Mouse (Mus musculus) layer of hippocampus, postnatal 25 days (tissue): ENCODE measurements around the gene Ell2. TPM values are rescaled to one million over a fixed set of nuclear protein-coding genes. Genes with fewer than 3 reads are reported as not detected.
"Not testable (repeated sequence)": the region's sequence is repeated elsewhere in the genome, so short reads cannot be mapped to it uniquely, and the experiment has no call there.

Source experiments
- DNase-seq, 2 experiments: peaks; one replicate each; pipeline ENCODE4 v3.0.0; 2022; ENCODE audit warnings: mixed read lengths in 2 of 2, low spot score in 1 of 2; ENCODE audit errors: extremely low spot score in 1 of 2
- total RNA-seq, 2 experiments: library from RNA; stranded (reverse); gene quantifications; 2 replicates each; pipeline ENCODE4 v1.2.3; 2021

The Ell2 gene
- 10 to 100 TPM; 29.6 to 32.0 TPM for total RNA-seq

GRCm38 (mm10) chr13:75706457-75706856, at the start of gene Ell2:
Gene Ell2 (plus strand): TSS chr13:75706757.
- no peak for DNase-seq

DNA sequence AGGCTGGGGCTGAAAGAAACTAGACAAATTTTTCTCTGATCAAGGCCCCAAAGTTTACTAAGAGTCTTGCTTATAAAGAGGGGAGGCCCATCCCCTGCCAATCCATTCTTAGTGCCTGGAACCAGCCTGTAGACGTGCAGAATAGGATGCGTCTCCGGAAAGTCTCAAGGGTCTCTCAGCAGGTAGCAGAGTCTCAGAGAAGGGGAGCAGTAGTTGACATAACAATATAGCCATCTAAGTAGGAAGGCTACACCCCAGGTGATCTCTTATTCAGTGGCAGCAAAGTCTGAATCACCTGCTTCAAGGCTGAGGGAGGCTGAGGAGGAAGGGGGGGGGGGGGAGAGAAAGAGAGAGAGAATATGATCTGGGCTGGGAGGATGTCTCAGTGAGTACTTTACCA, 21.1 kb upstream of the Ell2 start:
- no peak for DNase-seq

DNA sequence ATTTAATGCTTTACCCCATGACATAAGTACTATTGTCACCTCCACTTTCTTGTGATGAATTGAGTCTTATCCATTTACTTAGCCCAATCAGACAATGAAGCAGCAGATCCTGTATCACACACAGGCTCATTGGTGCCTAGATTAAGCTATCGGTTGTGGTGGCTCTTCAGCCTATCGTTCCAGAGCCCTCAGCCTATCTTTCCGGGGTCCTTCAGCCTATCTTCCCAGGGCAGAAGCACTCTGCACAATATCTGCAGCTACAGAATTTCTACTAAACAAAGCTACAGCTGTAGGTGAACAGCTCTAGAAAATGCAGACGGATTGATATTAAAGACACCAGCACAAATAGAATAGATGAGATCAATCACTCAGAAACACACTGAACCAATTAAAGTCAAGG, 19.6 kb upstream of the Ell2 start:
- DNase-seq, result no peak

DNA sequence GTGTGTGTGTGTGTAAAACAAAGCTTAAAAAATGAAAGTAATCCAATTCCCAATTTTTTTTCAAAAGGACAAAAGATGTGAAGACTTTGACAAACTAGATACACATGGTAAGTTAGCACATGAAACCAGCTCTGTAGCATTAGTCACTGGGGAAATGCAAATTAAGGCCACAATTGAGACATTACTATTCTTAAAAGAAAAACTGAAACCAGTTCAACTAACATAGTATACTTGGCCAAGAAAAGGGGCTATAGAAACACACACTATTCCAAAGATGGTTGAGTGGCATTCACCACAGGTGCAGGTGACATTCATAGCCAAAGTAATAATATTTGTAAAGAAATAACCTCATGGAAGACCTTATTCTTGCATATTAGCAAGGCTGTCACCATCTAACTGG, 14.9 kb upstream of the Ell2 start:
- no peak for DNase-seq

GRCm38 (mm10) chr13:75693081-75693480, 13.5 kb upstream of the Ell2 start:
- no peak for DNase-seq

GRCm38 (mm10) chr13:75702814-75703213, 3.7 kb upstream of the Ell2 start:
- no peak for DNase-seq

GRCm38 (mm10) chr13:75706882-75707816, 592 bp downstream of the Ell2 start:
- DNase-seq, result peak; percentile 72 to 76

- DNase-seq, result peak; percentile 34 to 38
Observed at GRCm38 (mm10) chr13:75707821-75708636, 1.5 kb downstream of the Ell2 start.

- no peak for DNase-seq
Observed at GRCm38 (mm10) chr13:75708637-75709002, 2.1 kb downstream of the Ell2 start.

DNA sequence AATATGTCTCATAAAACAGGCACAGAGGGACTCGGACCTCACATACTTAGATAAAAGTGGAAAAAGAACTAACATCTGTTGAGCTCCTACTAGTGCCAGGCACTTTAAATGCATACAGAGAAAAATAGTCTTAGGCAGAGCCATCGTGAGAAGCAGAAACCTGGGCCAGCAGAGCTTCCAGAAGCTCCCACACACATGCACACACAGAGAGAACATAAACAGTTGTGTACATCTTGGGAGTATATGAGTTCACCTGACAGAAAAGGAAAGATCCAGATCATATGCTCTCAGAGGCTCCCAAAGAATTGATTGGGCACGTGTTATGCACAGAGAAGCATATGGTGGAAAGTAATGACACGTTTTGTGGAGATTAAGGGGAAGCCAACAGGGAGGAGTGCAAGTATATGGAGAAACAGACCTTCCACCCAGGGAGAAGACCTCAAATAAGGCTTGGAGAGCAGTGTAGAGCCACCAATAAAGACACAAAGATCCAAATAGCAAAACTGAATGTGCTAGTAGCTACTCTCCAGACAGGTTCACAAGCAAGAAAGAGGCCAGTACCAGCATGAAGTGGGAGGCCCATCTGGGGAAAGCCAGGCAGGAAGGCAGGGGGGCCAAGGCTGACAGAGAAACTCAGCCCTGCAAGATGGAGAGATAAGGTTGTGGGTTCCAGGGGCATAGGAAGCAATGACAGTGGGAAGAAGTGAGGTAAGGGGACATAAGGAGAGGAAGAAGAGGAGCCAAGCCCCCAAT, 2.6 kb downstream of the Ell2 start:
- no peak for DNase-seq

- DNase-seq, result no peak
Observed at GRCm38 (mm10) chr13:75710152-75710551, 3.6 kb downstream of the Ell2 start.

DNA sequence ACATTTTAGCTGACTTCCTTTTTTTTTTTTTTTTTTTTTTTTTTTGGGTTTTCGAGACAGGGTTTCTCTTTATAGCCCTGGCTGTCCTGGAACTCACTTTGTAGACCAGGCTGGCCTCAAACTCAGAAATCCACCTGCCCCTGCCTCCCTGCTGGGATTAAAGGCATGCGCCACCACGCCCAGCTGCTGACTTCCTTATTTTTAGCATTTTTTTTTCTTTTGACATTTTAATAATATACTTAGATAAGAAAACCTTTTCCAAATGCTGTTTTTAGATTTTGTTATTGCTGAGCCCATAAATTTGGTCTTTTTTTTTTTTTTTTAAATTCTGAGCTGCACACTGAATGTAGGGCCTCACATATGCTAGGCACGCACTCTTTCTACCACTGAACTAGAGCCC, 5.0 kb downstream of the Ell2 start:
- DNase-seq, result not testable (repeated sequence)

- not testable (repeated sequence) for DNase-seq
Observed at GRCm38 (mm10) chr13:75712544-75712943, 6.0 kb downstream of the Ell2 start.

- DNase-seq, result no peak
Observed at GRCm38 (mm10) chr13:75714407-75714806, 7.8 kb downstream of the Ell2 start.

DNA sequence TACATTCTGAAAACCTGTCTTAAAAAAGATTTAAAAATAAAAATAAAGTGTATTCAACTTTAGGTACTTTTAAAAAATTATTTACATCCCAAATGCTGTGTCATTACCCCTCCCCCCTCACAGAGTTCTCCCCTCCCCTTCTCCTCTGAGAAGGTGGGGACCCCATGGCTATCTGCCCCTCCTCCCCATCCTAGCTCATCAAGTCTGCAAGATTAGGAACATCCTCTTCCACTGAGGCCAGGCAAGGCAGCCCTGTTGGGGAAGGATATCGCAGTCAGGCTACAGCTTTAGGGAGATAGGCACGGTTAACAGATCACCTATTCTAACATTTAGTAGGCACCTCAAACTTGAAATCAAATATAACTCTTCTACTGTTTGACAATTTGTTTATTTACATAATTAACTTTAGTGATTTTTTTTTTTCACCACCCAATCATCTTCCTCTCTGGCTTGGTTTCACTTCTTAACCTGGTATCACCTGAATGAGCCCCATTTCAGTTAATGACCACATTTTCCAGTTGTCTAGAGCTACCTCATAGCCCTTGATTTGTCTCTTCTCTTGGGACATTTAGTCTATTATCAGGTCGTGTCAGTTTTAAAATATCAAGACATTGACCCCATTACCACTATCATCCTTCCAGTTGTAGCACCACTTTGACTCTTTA, 11.2 kb downstream of the Ell2 start:
- no peak for DNase-seq

DNA sequence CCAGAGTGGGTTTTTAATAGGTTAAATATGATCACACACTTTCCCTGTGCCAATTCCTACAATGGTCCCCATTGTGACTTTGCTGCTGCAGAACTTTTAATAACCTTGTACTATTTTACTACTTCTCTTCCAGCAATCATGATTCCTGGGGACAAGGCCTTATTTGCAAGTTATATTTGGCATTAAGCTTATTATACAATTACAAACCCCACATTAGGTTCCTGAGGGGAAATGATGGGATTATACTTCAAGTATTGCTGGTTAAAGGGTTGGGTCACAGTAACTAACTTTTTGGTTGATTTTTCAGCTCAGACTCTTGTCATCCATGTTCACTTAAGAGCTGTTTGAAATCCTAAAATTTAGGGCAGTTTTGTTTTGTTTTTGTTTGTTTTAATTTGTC, 11.8 kb downstream of the Ell2 start:
- DNase-seq, result no peak

GRCm38 (mm10) chr13:75719645-75720044, 13.1 kb downstream of the Ell2 start:
- no peak for DNase-seq

DNA sequence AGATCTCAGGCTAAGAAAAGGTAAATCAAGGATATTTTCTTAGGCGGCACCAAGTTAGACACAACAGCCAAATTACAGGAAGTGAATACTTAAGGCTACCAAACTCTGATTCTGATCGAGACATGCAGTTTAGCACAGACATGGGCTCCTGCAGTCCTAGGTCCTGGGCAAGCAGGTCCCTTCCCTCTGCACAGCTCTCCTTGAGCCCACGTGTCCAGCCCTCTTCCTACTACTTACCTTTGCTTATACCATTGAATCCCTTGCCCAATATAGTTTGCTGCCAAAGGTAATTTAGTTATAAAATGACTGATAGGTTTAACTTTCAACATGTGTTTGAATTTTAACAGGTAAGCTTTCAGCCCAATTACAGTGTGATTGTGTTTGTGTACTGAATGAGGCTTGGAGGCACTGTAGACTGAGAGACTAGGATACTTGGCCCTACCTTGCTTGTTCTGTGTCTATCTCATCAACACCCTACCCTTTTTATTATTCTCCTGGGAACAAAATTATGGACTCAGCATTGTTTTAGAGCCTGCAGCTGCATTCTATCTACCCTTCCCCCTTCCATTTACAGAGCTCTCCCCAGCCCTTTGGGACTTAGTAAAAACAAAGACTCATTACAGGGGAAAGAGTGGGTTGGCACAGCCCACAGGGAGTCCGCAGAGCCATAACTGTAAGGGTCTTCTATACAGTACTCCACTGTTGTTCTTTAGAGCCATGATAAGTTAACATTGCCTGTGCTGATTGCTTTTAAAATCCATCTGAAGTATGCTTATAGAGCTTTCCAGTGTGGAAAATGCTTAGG, 20.2 kb downstream of the Ell2 start:
- no peak for DNase-seq

GRCm38 (mm10) chr13:75727932-75728331, 21.4 kb downstream of the Ell2 start:
- no peak for DNase-seq
